Mouse (Mus musculus) forebrain, embryonic 13.5 days (tissue): ENCODE measurements around the gene Sepsecs. TPM values are rescaled to one million over a fixed set of nuclear protein-coding genes. Genes with fewer than 3 reads are reported as not detected.
A peak's percentile ranks its signal among the peaks of the same experiment; 100 is the strongest.

Experiments
- ATAC-seq: fragments of 200-750 bp; cut with Nextera tagmentation; 2 replicates; pipeline ENCODE4 v1.8.0; 2017
- H3K27ac ChIP-seq: fragments of 300-500 bp; sonication (generic); 2 replicates; pipeline ENCODE4 v1.5.1; 2015; ENCODE audit warnings: inconsistent platforms, mild to moderate bottlenecking, moderate library complexity
- H3K27me3 ChIP-seq: fragments of 300-500 bp; sonication (generic); 2 replicates; pipeline ENCODE4 v1.6.1; 2015; ENCODE audit warnings: mild to moderate bottlenecking, inconsistent platforms
- H3K36me3 ChIP-seq: fragments of 300-500 bp; sonication (generic); 2 replicates; pipeline ENCODE4 v1.6.1; 2015; ENCODE audit warnings: mild to moderate bottlenecking, inconsistent platforms; ENCODE audit not compliant: poor library complexity, severe bottlenecking
- H3K4me1 ChIP-seq: fragments of 300-500 bp; sonication (generic); 2 replicates; pipeline ENCODE4 v1.6.1; 2015; ENCODE audit warnings: inconsistent platforms
- H3K4me2 ChIP-seq: fragments of 300-500 bp; sonication (generic); 2 replicates; pipeline ENCODE4 v1.6.1; 2015; ENCODE audit warnings: inconsistent platforms, mild to moderate bottlenecking, moderate library complexity
- H3K4me3 ChIP-seq: fragments of 300-500 bp; sonication (generic); 2 replicates; pipeline ENCODE4 v1.5.1; 2015; ENCODE audit warnings: mild to moderate bottlenecking, inconsistent platforms
- H3K9ac ChIP-seq: fragments of 300-500 bp; sonication (generic); 2 replicates; pipeline ENCODE4 v1.6.1; 2015; ENCODE audit warnings: mild to moderate bottlenecking, inconsistent platforms
- H3K9me3 ChIP-seq: fragments of 300-500 bp; sonication (generic); replicated peaks from 2 replicates; pipeline ENCODE4 v1.6.1; 2016; ENCODE audit warnings: inconsistent platforms
- WGBS: fragments of 180-500 bp; shearing (Covaris S2); methylation state at CpG from one replicate; pipeline ENCODE4 v1.1.7; 2015; 5-methylcytosine and 5-hydroxymethylcytosine counted together
- polyA plus RNA-seq: library from polyadenylated mRNA; unstranded; fragments of >200 nt; fragmentation: Nextera tagmentation; extraction: Ambion mirVana; gene quantifications from 2 replicates; pipeline ENCODE4 v1.2.1, GENCODE M21; 2015

The Sepsecs gene
- polyA plus RNA-seq, 1 experiment from 2014 or later = 7.1 TPM

GRCm38 (mm10) chr5:52618348-52619270 lies 50.9 kb downstream of the Sepsecs start:
- Histone ChIP-seq H3K27ac (peak overlapping the region; percentile 79), H3K27me3 (no peaks in the 10 kb centered on the region), H3K9ac (peak overlapping the region; percentile 51), H3K4me1 (peaks cover 20% of the 10 kb centered on the region), H3K9me3 (no peaks in the 10 kb centered on the region), H3K4me2 (peak overlapping the region; percentile 73), H3K4me3 (peak overlapping the region; percentile 40), H3K36me3 (no peaks in the 10 kb centered on the region)
- under 1% methylated on average over 41 of the region's 41 CpGs for WGBS
- peak; percentile 89 for ATAC-seq

- H3K4me2 ChIP-seq = peak overlapping the region; percentile 73
- peak overlapping the region; percentile 40 for H3K4me3 ChIP-seq
- H3K27ac ChIP-seq = peak overlapping the region; percentile 79
- no peaks in the 10 kb centered on the region for H3K36me3 ChIP-seq
- no peaks in the 10 kb centered on the region for H3K27me3 ChIP-seq
- no peaks in the 10 kb centered on the region for H3K9me3 ChIP-seq
- peak; percentile 46 for ATAC-seq
- H3K4me1 ChIP-seq = peaks cover 20% of the 10 kb centered on the region
- peak overlapping the region; percentile 51; the same call in 1 of the 2 replicates for H3K9ac ChIP-seq
- 31% methylated on average over 9 of the region's 9 CpGs for WGBS
Observed at GRCm38 (mm10) chr5:52617711-52618347, 51.7 kb downstream of the Sepsecs start.

- 0 out of 2 replicates have a peak overlapping the region, but pooled peaks have one; percentile 26 for H3K27ac ChIP-seq
- H3K4me2 ChIP-seq = no peak overlapping the region
- no peaks in the 10 kb centered on the region for H3K36me3 ChIP-seq
- H3K9me3 ChIP-seq = no peaks in the 10 kb centered on the region
- no peaks in the 10 kb centered on the region for H3K27me3 ChIP-seq
- no peak overlapping the region for H3K4me3 ChIP-seq
- no peak for ATAC-seq
- WGBS = 31% methylated on average over 2 of the region's 2 CpGs
- peaks cover 20% of the 10 kb centered on the region for H3K4me1 ChIP-seq
- no peak overlapping the region for H3K9ac ChIP-seq
Observed at GRCm38 (mm10) chr5:52616549-52616948, 53.0 kb downstream of the Sepsecs start.

GRCm38 (mm10) chr5:52615421-52615820 lies 54.1 kb downstream of the Sepsecs start:
- no peak overlapping the region for H3K4me3 ChIP-seq
- H3K4me1 ChIP-seq = peaks cover 20% of the 10 kb centered on the region
- H3K9me3 ChIP-seq = no peaks in the 10 kb centered on the region
- no peaks in the 10 kb centered on the region for H3K27me3 ChIP-seq
- H3K36me3 ChIP-seq = no peaks in the 10 kb centered on the region
- no peak for ATAC-seq
- H3K4me2 ChIP-seq = no peak overlapping the region
- H3K9ac ChIP-seq = 0 out of 2 replicates have a peak overlapping the region, but pooled peaks have one; percentile 5
- H3K27ac ChIP-seq = no peak overlapping the region
- 74% methylated on average over 9 of the region's 9 CpGs for WGBS

GRCm38 (mm10) chr5:52614686-52615085 lies 54.8 kb downstream of the Sepsecs start:
- WGBS = 80% methylated on average over 4 of the region's 4 CpGs
- no peaks in the 10 kb centered on the region for H3K9me3 ChIP-seq
- H3K9ac ChIP-seq = no peak overlapping the region
- no peak overlapping the region for H3K4me3 ChIP-seq
- ATAC-seq = no peak
- H3K27me3 ChIP-seq = no peaks in the 10 kb centered on the region
- no peak overlapping the region for H3K4me2 ChIP-seq
- H3K36me3 ChIP-seq = no peaks in the 10 kb centered on the region
- H3K27ac ChIP-seq = no peak overlapping the region
- H3K4me1 ChIP-seq = peaks cover 20% of the 10 kb centered on the region

- Histone ChIP-seq H3K27ac (no peak overlapping the region), H3K4me3 (no peak overlapping the region), H3K9ac (no peak overlapping the region), H3K36me3 (no peaks in the 10 kb centered on the region), H3K27me3 (no peaks in the 10 kb centered on the region), H3K9me3 (no peaks in the 10 kb centered on the region), H3K4me1 (peaks cover 11% of the 10 kb centered on the region), H3K4me2 (no peak overlapping the region)
- 90% methylated on average over 6 of the region's 8 CpGs for WGBS
- ATAC-seq = no peak
Observed at GRCm38 (mm10) chr5:52612776-52613175, 56.7 kb downstream of the Sepsecs start.

- H3K4me3 ChIP-seq = no peak overlapping the region
- no peak overlapping the region for H3K4me2 ChIP-seq
- H3K27ac ChIP-seq = no peak overlapping the region
- H3K27me3 ChIP-seq = no peaks in the 10 kb centered on the region
- H3K9me3 ChIP-seq = peaks cover 7% of the 10 kb centered on the region; the same call in 1 of the 2 replicates
- ATAC-seq = no peak
- H3K9ac ChIP-seq = no peak overlapping the region
- H3K4me1 ChIP-seq = no peaks in the 10 kb centered on the region; the same call in 1 of the 2 replicates
- 77% methylated on average over 10 of the region's 10 CpGs for WGBS
- H3K36me3 ChIP-seq = no peaks in the 10 kb centered on the region
Observed at GRCm38 (mm10) chr5:52611315-52611895, 58.1 kb downstream of the Sepsecs start.

GRCm38 (mm10) chr5:52610306-52610705 lies 59.2 kb downstream of the Sepsecs start:
- no peaks in the 10 kb centered on the region; the same call in 1 of the 2 replicates for H3K4me1 ChIP-seq
- no peak for ATAC-seq

GRCm38 (mm10) chr5:52609672-52610071 lies 59.8 kb downstream of the Sepsecs start:
- Histone ChIP-seq H3K4me1 (no peaks in the 10 kb centered on the region; the same call in 1 of the 2 replicates), H3K4me3 (no peak overlapping the region), H3K27me3 (no peaks in the 10 kb centered on the region), H3K4me2 (no peak overlapping the region), H3K27ac (no peak overlapping the region), H3K9ac (no peak overlapping the region), H3K36me3 (no peaks in the 10 kb centered on the region), H3K9me3 (peaks cover 7% of the 10 kb centered on the region; the same call in 1 of the 2 replicates)
- 88% methylated on average over 10 of the region's 10 CpGs for WGBS
- ATAC-seq = no peak

More at GRCm38 (mm10) chr5:52610306-52610705, 59.2 kb downstream of the Sepsecs start:
- Histone ChIP-seq H3K4me2 (no peak overlapping the region), H3K9me3 (peaks cover 7% of the 10 kb centered on the region; the same call in 1 of the 2 replicates), H3K27ac (no peak overlapping the region), H3K4me3 (no peak overlapping the region), H3K9ac (no peak overlapping the region), H3K36me3 (no peaks in the 10 kb centered on the region), H3K27me3 (no peaks in the 10 kb centered on the region)
- 26% methylated on average over 4 of the region's 4 CpGs for WGBS

- Histone ChIP-seq H3K9ac (no peak overlapping the region), H3K27ac (no peak overlapping the region), H3K4me3 (no peak overlapping the region), H3K27me3 (no peaks in the 10 kb centered on the region), H3K4me1 (no peaks in the 10 kb centered on the region), H3K36me3 (no peaks in the 10 kb centered on the region), H3K4me2 (no peak overlapping the region), H3K9me3 (peaks cover 7% of the 10 kb centered on the region; the same call in 1 of the 2 replicates)
- WGBS = 37% methylated on average over 6 of the region's 6 CpGs
- no peak for ATAC-seq
Observed at GRCm38 (mm10) chr5:52604582-52605041, 64.9 kb downstream of the Sepsecs start.

- no peak for ATAC-seq
- Histone ChIP-seq H3K36me3 (no peaks in the 10 kb centered on the region), H3K27me3 (no peaks in the 10 kb centered on the region), H3K9ac (no peak overlapping the region), H3K4me1 (no peaks in the 10 kb centered on the region), H3K9me3 (no peaks in the 10 kb centered on the region), H3K4me3 (no peak overlapping the region), H3K4me2 (no peak overlapping the region), H3K27ac (no peak overlapping the region)
- 89% methylated on average over 9 of the region's 9 CpGs for WGBS
Observed at GRCm38 (mm10) chr5:52590612-52591011, 78.9 kb downstream of the Sepsecs start.
